Mouse (Mus musculus) cerebellum, postnatal 36 days (tissue): ENCODE data around the gene Itprip.

Experiments
- DNase-seq, 2 experiments: peaks; one replicate each; pipeline ENCODE4 v3.0.0; 2021 to 2022; ENCODE audit warnings: mixed read lengths in 2 of 2

The Itprip gene

GRCm38 (mm10) chr19:47919126-47919965, at the start of gene Itprip, which contains the start of gene Cfap43:
Gene Itprip (minus strand): TSS chr19:47919299.
Gene Cfap43 (minus strand): TSS chr19:47919287.
- DNase-seq = peak; percentile 13 to 14

GRCm38 (mm10) chr19:47958181-47958580, 39.1 kb upstream of the Itprip start:
- DNase-seq = no peak

- no peak for DNase-seq
These were observed 34.1 kb upstream of the Itprip start for GRCm38 (mm10) chr19:47953169-47953568.

GRCm38 (mm10) chr19:47950946-47951345, 31.8 kb upstream of the Itprip start:
- no peak for DNase-seq

- DNase-seq = no peak
These were observed 27.8 kb upstream of the Itprip start for GRCm38 (mm10) chr19:47946821-47947465.

GRCm38 (mm10) chr19:47939361-47939760, 20.3 kb upstream of the Itprip start:
- DNase-seq = no peak

- DNase-seq = peak; percentile 26 to 37
These were observed 18.6 kb upstream of the Itprip start, which contains the start of gene Cfap58 for GRCm38 (mm10) chr19:47937443-47938406. Gene Cfap58 (plus strand): TSS chr19:47937675.

GRCm38 (mm10) chr19:47936938-47937337, 17.8 kb upstream of the Itprip start:
- DNase-seq = no peak

GRCm38 (mm10) chr19:47936490-47936889, 17.4 kb upstream of the Itprip start:
- DNase-seq = no peak

- no peak for DNase-seq
These were observed 16.4 kb upstream of the Itprip start for GRCm38 (mm10) chr19:47935530-47935929.

GRCm38 (mm10) chr19:47934636-47935238, 15.6 kb upstream of the Itprip start:
- DNase-seq = no peak

GRCm38 (mm10) chr19:47934146-47934545, 15.0 kb upstream of the Itprip start:
- no peak for DNase-seq

- peak in 1 of 2 experiments; percentile 7 for DNase-seq
These were observed 13.0 kb upstream of the Itprip start for GRCm38 (mm10) chr19:47931982-47932638.

- DNase-seq = no peak
These were observed 9.9 kb upstream of the Itprip start for GRCm38 (mm10) chr19:47929043-47929442.

- no peak for DNase-seq
These were observed 7.9 kb upstream of the Itprip start for GRCm38 (mm10) chr19:47927032-47927431.

- DNase-seq = no peak
These were observed 6.7 kb upstream of the Itprip start for GRCm38 (mm10) chr19:47925819-47926218.

- no peak for DNase-seq
These were observed 872 bp upstream of the Itprip start for GRCm38 (mm10) chr19:47919966-47920375.

GRCm38 (mm10) chr19:47918455-47919101, 521 bp downstream of the Itprip start:
- peak in 1 of 2 experiments; percentile 3 for DNase-seq

- DNase-seq = no peak
These were observed 1.1 kb downstream of the Itprip start for GRCm38 (mm10) chr19:47918016-47918415.

- no peak for DNase-seq
These were observed 1.7 kb downstream of the Itprip start for GRCm38 (mm10) chr19:47917396-47917795.

- DNase-seq = no peak
These were observed 3.8 kb downstream of the Itprip start for GRCm38 (mm10) chr19:47915251-47915650.
